Comparison of ENCODE assay signal across 23 mouse cellular contexts in genomic region chr7:79602006-79602405, GRCm38 (mm10). TPM values are rescaled to one million over a fixed set of nuclear protein-coding genes. Genes with fewer than 3 reads are reported as not detected.
"Had no signal": no experiment of that assay in that cellular context is flagged by ENCODE, and none has a peak within 500 bp of the region (broad histone marks: within the 10 kb centered on the region; RNA-seq: fewer than 3 reads in every experiment).

No protein-coding gene starts in this region.

- H3K36me3 ChIP-seq: midbrain, embryonic 12.5 days; neural tube, embryonic 13.5 days; neural tube, embryonic 15.5 days; stomach, embryonic 15.5 days had no signal

- H3K4me3 ChIP-seq: midbrain, embryonic 12.5 days; myocyte; neural tube, embryonic 13.5 days; neural tube, embryonic 15.5 days; stomach, embryonic 15.5 days had no signal

- H3K4me1 ChIP-seq: stomach, embryonic 15.5 days had no signal

- DNase-seq: lung, adult 18-20 months; lung, embryonic 14.5 days; lung, postnatal 10 days; lung, postnatal 4 days; midbrain, embryonic 14.5 days; retina, postnatal 1 day; right cerebral cortex, adult 18-20 months; right cerebral cortex, postnatal 25 days; right cerebral cortex, postnatal 4 days; spleen, adult 18-20 months; thymus, adult 2 months; thymus, postnatal 25 days; thymus, postnatal 4 days had no signal

- H3K27ac ChIP-seq: midbrain, embryonic 12.5 days; neural tube, embryonic 13.5 days; neural tube, embryonic 15.5 days; stomach, embryonic 15.5 days; stomach, postnatal 0 days had no signal

- H3K4me2 ChIP-seq: lung, embryonic 14.5 days; midbrain, embryonic 12.5 days; neural tube, embryonic 13.5 days; neural tube, embryonic 15.5 days; stomach, embryonic 15.5 days had no signal

- H3K9me3 ChIP-seq: midbrain, embryonic 12.5 days; neural tube, embryonic 13.5 days; neural tube, embryonic 15.5 days; stomach, embryonic 15.5 days had no signal

- ATAC-seq: midbrain, embryonic 16.5 days had no signal

- H3K9ac ChIP-seq: lung, embryonic 14.5 days; midbrain, embryonic 12.5 days; neural tube, embryonic 13.5 days; neural tube, embryonic 15.5 days; stomach, embryonic 15.5 days had no signal

RNA-seq across cellular contexts. Expression of gene Rhcg, which starts 15.5 kb away (rescaled TPM):
- total RNA-seq: megakaryocyte-erythroid progenitor cell, adult 5-6 weeks had no signal
- polyA plus RNA-seq: lung, embryonic 14.5 days; myocyte; small intestine, adult 2 months; urinary bladder, adult 2 months had no signal
